Mouse (Mus musculus): ENCODE results near the gene Sec24b. TPM values are rescaled to one million over a fixed set of nuclear protein-coding genes. Genes with fewer than 3 reads are reported as not detected.

Sec24b gene
- polyA plus RNA-seq (2015; fragmentation: Nextera tagmentation; extraction: Ambion mirVana): 12.9 and 14.7 TPM in 2 replicates

GRCm38 (mm10) chr3:130061281-130061680, at the start of gene Sec24b:
Sec24b (minus strand) TSS chr3:130061553.

GRCm38 (mm10) chr3:129969432-129970395, 91.6 kb downstream of the Sec24b start, which contains the start of gene Mcub:
Mcub (minus strand) TSS chr3:129970206.

Other genes starting within 250 kb of the Sec24b start
- not detected in 2 replicates for gene Rrh, start 239.0 kb downstream of the Sec24b start, polyA plus RNA-seq (2015; fragmentation: Nextera tagmentation; extraction: Ambion mirVana)
- 25.3 and 29.0 TPM in 2 replicates for gene Gar1, start 230.2 kb downstream of the Sec24b start, polyA plus RNA-seq (2015; fragmentation: Nextera tagmentation; extraction: Ambion mirVana)
- 0.13 and 0.27 TPM in 2 replicates for gene Cfi, start 225.7 kb downstream of the Sec24b start, polyA plus RNA-seq (2015; fragmentation: Nextera tagmentation; extraction: Ambion mirVana)
- 35.9 and 39.9 TPM in 2 replicates for gene Pla2g12a, start 182.9 kb downstream of the Sec24b start, polyA plus RNA-seq (2015; fragmentation: Nextera tagmentation; extraction: Ambion mirVana)
- 16.2 and 17.8 TPM in 2 replicates for gene Casp6, start 160.1 kb downstream of the Sec24b start, polyA plus RNA-seq (2015; fragmentation: Nextera tagmentation; extraction: Ambion mirVana)
- 2.1 and 2.4 TPM in 2 replicates for gene Mcub, start 91.3 kb downstream of the Sec24b start, polyA plus RNA-seq (2015; fragmentation: Nextera tagmentation; extraction: Ambion mirVana)
- 2.0 and 2.5 TPM in 2 replicates for gene Col25a1, start 69.9 kb upstream of the Sec24b start, polyA plus RNA-seq (2015; fragmentation: Nextera tagmentation; extraction: Ambion mirVana)

All from skeletal muscle tissue, postnatal 0 days (tissue).